Mouse (Mus musculus) heart, embryonic 12.5 days (tissue): ENCODE results near the gene 4930535I16Rik. TPM values are rescaled to one million over a fixed set of nuclear protein-coding genes. Genes with fewer than 3 reads are reported as not detected.

Experiments used
- ATAC-seq: fragments of 200-750 bp; cut with Nextera tagmentation; 2 replicates; pipeline ENCODE4 v1.8.0; 2017; ENCODE audit warnings: moderate TSS enrichment, moderate library complexity; ENCODE audit not compliant: insufficient number of reproducible peaks, low FRiP score
- H3K27ac ChIP-seq: fragments of 300-500 bp; sonication (generic); 2 replicates; pipeline ENCODE4 v1.5.1; 2016; ENCODE audit warnings: mild to moderate bottlenecking, moderate library complexity; ENCODE audit not compliant: poor library complexity, severe bottlenecking
- H3K27me3 ChIP-seq: fragments of 300-500 bp; sonication (generic); replicated peaks from 2 replicates; pipeline ENCODE4 v1.6.1; 2016; ENCODE audit warnings: mild to moderate bottlenecking, moderate library complexity
- H3K36me3 ChIP-seq: fragments of 300-500 bp; sonication (generic); 2 replicates; pipeline ENCODE4 v1.6.1; 2016; ENCODE audit warnings: mild to moderate bottlenecking, moderate library complexity
- H3K4me1 ChIP-seq: fragments of 300-500 bp; sonication (generic); replicated peaks from 2 replicates; pipeline ENCODE4 v1.6.1; 2016; ENCODE audit warnings: mild to moderate bottlenecking
- H3K4me2 ChIP-seq: fragments of 300-500 bp; sonication (generic); 2 replicates; pipeline ENCODE4 v1.6.1; 2016; ENCODE audit warnings: mild to moderate bottlenecking, moderate library complexity
- H3K4me3 ChIP-seq: fragments of 300-500 bp; sonication (generic); 2 replicates; pipeline ENCODE4 v1.5.1; 2016; ENCODE audit warnings: mild to moderate bottlenecking
- H3K9ac ChIP-seq: fragments of 300-500 bp; sonication (generic); 2 replicates; pipeline ENCODE4 v1.6.1; 2016; ENCODE audit warnings: mild to moderate bottlenecking, moderate library complexity
- H3K9me3 ChIP-seq: fragments of 300-500 bp; sonication (generic); replicated peaks from 2 replicates; pipeline ENCODE4 v1.6.1; 2016; ENCODE audit warnings: mild to moderate bottlenecking, moderate library complexity
- WGBS: fragments of 180-500 bp; shearing (Covaris S2); methylation state at CpG from one replicate; pipeline ENCODE4 v1.1.7; 2016; 5-methylcytosine and 5-hydroxymethylcytosine counted together
- polyA plus RNA-seq: library from polyadenylated mRNA; unstranded; fragments of >200 nt; fragmentation: Nextera tagmentation; extraction: Ambion mirVana; gene quantifications from 2 replicates; pipeline ENCODE4 v1.2.1, GENCODE M21; 2016

The 4930535I16Rik gene
- polyA plus RNA-seq, 1 experiment from 2014 or later = not detected

DNA sequence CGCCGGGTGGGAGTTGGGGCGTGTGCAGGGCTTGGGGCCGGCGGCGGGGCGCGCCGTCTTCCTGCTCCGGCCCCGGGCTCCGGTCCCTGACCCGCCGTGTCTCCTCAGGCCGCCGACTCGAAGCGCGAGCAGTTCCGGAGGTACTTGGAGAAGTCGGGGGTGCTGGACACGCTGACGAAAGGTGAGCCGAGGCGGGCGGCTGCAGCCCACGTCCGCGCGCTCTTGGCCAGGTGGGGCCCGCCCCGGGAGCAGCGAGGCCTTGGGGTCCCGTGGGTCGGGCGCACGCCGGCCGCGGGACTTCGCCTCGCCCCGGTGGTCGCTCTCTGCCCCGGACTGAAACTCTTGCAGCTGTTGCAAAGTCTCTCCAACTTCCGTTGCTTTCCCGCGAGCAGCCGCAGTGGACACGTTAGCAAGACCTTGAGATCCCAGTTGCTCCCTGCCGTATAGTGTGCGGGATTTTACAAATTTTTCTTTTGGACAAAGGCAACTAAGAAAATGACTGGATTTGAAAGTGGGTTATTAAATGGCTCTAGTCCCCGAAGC, 12.6 kb downstream of the 4930535I16Rik start:
- Histone ChIP-seq H3K36me3 (peaks cover 15% of the 10 kb centered on the region), H3K4me3 (peak overlapping the region; percentile 83), H3K27ac (peak overlapping the region; percentile 87), H3K9me3 (no peaks in the 10 kb centered on the region), H3K4me1 (peaks cover 16% of the 10 kb centered on the region), H3K9ac (peak overlapping the region; percentile 92), H3K27me3 (no peaks in the 10 kb centered on the region), H3K4me2 (peak overlapping the region; percentile 86)
- peak; percentile 46 for ATAC-seq
- WGBS = under 1% methylated on average over 53 of the region's 53 CpGs

DNA sequence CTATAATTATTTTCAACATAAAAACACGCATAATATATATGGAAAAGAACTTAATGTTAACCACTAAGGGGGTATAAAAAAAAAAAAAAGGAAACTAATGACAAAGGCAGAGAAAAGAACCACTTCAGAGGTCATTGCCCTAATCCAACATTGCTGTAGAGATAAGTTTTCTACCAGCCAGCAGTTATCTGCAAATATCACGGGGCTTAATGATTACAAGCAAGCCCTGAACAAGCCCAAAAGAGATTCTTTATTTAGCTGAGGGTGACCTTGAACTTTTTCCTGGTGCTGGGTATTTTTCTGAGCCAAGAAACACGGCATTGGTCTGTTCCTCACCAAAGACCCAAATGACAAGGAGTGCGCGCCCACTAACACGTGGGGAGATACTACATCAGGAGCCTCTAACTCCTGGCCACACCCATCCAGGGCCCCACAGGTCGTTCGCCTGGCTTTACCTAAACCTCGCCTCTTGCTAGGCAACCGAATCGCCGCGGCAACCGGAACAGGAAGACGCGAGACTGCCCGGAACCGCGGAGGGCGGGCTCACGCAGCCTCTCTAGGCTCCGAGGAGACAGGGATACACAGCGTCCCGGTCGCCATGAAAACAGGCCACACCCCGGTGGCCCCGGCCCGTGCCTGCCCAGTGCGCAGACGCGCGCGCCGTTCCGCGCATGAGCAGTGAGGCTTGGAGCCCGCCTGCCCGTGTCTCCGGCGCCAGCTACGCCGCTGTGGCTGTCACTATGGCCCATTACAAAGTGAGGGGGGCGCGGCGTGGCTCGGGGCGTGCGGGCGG, 13.3 kb downstream of the 4930535I16Rik start, which contains the start of gene Mycbp:
Gene Mycbp (plus strand): TSS at position 500 of the 793 bp plus-strand sequence.
- Histone ChIP-seq H3K4me3 (peak within 1 kb of the TSS; percentile 83), H3K9ac (peak within 1 kb of the TSS; percentile 92), H3K27me3 (no peaks in the 10 kb centered on the region), H3K4me1 (peaks cover 16% of the 10 kb centered on the region), H3K36me3 (peaks cover 11% of the 10 kb centered on the region), H3K9me3 (no peaks in the 10 kb centered on the region), H3K27ac (peak within 1 kb of the TSS; percentile 87), H3K4me2 (peak within 1 kb of the TSS; percentile 86)
- ATAC-seq = peak; percentile 100
- WGBS = 1% methylated on average over 49 of the region's 49 CpGs

DNA sequence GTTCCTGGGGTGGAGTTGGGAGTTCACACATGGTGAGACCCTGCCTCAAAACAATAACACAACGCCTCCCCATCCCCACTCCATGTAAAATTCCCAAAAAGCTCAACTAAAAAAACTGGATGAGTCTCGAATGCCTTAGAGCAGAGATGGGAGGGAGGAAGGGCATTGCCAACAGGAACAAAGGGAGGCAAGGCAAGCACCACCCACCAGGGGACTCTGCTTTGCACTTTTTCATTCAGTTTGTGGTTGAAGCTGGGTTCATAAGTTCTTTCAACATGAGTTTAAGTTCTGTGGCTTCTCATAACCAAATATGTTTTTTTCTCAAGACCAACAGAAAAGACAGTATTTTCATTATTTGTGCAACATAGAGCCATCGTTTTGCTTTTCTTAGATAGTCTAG, 14.4 kb downstream of the 4930535I16Rik start:
- Histone ChIP-seq H3K9ac (no peak overlapping the region), H3K27me3 (no peaks in the 10 kb centered on the region), H3K36me3 (0 out of 2 replicates have a peak, but pooled peaks cover under 1% of the 10 kb centered on the region), H3K4me1 (peaks cover 16% of the 10 kb centered on the region), H3K27ac (no peak overlapping the region), H3K4me3 (no peak overlapping the region), H3K9me3 (no peaks in the 10 kb centered on the region), H3K4me2 (no peak overlapping the region)
- WGBS = 76% methylated on average over 3 of the region's 3 CpGs
- ATAC-seq = no peak

DNA sequence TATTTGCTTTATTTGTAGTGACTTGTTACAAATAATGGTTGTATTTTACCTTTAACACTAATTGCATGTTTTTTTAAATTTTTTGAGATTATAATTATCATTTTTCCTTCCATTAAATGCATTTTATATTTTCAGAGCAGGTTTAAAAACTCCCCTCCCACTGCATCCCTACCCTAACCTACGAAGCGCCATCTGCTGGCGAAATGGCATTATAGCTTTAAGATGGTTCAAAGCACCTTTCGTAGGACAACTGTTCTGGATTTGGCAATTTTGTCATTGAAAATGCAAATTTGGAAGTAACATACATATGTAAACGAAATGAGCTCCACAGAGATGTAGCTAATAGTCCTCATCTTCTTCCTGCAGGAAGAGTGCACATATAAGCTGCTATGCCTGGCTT, 19.1 kb downstream of the 4930535I16Rik start:
- Histone ChIP-seq H3K9ac (no peak overlapping the region), H3K4me3 (no peak overlapping the region), H3K4me2 (no peak overlapping the region), H3K36me3 (no peaks in the 10 kb centered on the region), H3K27me3 (0 out of 2 replicates have a peak, but pooled peaks cover 3% of the 10 kb centered on the region), H3K9me3 (no peaks in the 10 kb centered on the region), H3K27ac (no peak overlapping the region), H3K4me1 (peaks cover under 1% of the 10 kb centered on the region; the same call in 1 of the 2 replicates)
- 11% methylated on average over 5 of the region's 5 CpGs for WGBS
- no peak for ATAC-seq

DNA sequence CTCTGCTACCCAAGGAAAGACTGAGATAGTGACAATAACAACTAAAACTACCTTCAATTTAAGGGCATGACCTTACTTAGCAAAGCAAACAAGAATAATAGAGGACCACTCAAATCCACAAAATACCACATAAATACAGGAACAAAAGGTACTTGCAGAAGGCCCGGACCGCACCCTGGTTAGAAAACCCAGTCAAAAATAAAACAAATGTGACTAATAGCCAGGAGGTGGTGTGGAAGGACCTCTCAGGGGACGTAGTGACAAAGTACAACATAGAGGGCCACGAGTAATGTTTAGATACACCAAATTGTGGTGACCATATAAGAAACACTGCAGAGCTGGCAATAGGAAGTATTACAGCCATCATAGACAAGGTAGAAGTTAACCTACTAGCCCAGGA, 23.5 kb downstream of the 4930535I16Rik start:
- H3K9ac ChIP-seq = no peak overlapping the region
- H3K27me3 ChIP-seq = 0 out of 2 replicates have a peak, but pooled peaks cover 3% of the 10 kb centered on the region
- H3K4me1 ChIP-seq = no peaks in the 10 kb centered on the region
- H3K4me2 ChIP-seq = no peak overlapping the region
- no peak for ATAC-seq
- no peak overlapping the region for H3K4me3 ChIP-seq
- H3K27ac ChIP-seq = no peak overlapping the region
- 81% methylated on average over 4 of the region's 4 CpGs for WGBS
- no peaks in the 10 kb centered on the region for H3K36me3 ChIP-seq
- H3K9me3 ChIP-seq = no peaks in the 10 kb centered on the region

DNA sequence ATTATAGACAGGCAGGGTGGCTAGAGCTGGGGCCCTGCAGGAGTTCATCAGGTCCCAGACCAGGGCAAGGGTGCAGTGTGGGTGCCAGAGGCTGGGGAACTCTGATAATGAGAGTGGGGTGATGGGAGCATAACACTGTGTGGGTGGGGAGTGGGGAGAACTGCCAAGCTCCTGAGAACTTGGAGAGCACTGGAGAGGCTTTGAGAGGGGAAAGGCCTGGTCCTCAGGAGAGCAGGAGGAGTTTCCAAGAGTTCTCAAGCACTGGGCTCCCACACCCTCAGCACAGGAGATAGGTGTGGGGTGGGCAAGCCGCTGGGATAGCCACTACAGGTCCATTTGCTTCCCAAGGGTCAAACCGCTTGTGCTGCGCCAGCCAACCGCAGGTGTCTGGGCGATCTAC, 24.1 kb downstream of the 4930535I16Rik start:
- Histone ChIP-seq H3K9ac (no peak overlapping the region), H3K27ac (no peak overlapping the region), H3K4me3 (no peak overlapping the region), H3K4me1 (no peaks in the 10 kb centered on the region), H3K36me3 (no peaks in the 10 kb centered on the region), H3K4me2 (no peak overlapping the region), H3K27me3 (0 out of 2 replicates have a peak, but pooled peaks cover 3% of the 10 kb centered on the region), H3K9me3 (no peaks in the 10 kb centered on the region)
- 80% methylated on average over 5 of the region's 5 CpGs for WGBS
- no peak for ATAC-seq

Other genes with a start within 250 kb of the 4930535I16Rik start
- 69.9 and 79.4 TPM in 2 replicates for gene Macf1, start 233.7 kb downstream of the 4930535I16Rik start, polyA plus RNA-seq
- gene Ndufs5, start 199.8 kb downstream of the 4930535I16Rik start, polyA plus RNA-seq = 484 and 498 TPM in 2 replicates
- gene Akirin1, start 167.7 kb downstream of the 4930535I16Rik start, polyA plus RNA-seq = 65.6 TPM in 2 replicates
- 2.2 and 3.4 TPM in 2 replicates for gene Rhbdl2, start 130.1 kb downstream of the 4930535I16Rik start, polyA plus RNA-seq
- gene 4933427I04Rik, start 58.3 kb downstream of the 4930535I16Rik start, polyA plus RNA-seq = not detected in 2 replicates
- gene Mycbp, start 13.2 kb downstream of the 4930535I16Rik start, polyA plus RNA-seq = 65.6 and 69.9 TPM in 2 replicates
- gene Rragc, start 576 bp downstream of the 4930535I16Rik start, polyA plus RNA-seq = 47.8 and 50.1 TPM in 2 replicates